Mouse (Mus musculus) MEL (cell line): ENCODE measurements at regions not wholly inside any gene's neighbourhood (a gene's known extent, or its start where the extent isn't known, plus 50 kb on each side); places are given as distances from the start of the nearest gene placed in this dataset.

Experiments
- DNase-seq: peaks from one replicate; pipeline ENCODE4 v3.0.0; 2011; ENCODE audit warnings: low read depth, low spot score
- H3K27ac ChIP-seq: 2 replicates; pipeline ENCODE4 v1.5.1; 2012; ENCODE audit warnings: low read depth, mild to moderate bottlenecking, control low read depth, low read length, moderate library complexity; ENCODE audit not compliant: control insufficient read depth
- H3K27me3 ChIP-seq, 2 experiments: fragments of 150-350 bp in 1 of 2; sonication (generic) in 1 of 2; 2 replicates each; pipeline ENCODE4 v1.6.1; 2012; ENCODE audit warnings: low read length in 2 of 2, mild to moderate bottlenecking in 2 of 2, improper control_type of control experiment in 1 of 2, moderate library complexity in 1 of 2; ENCODE audit not compliant: insufficient read depth in 2 of 2, control insufficient read depth in 1 of 2
- H3K36me3 ChIP-seq, 2 experiments: 2 replicates each; pipeline ENCODE4 v1.6.1; 2012 to 2014; ENCODE audit warnings: low read length in 2 of 2, improper control_type of control experiment in 1 of 2, inconsistent platforms in 1 of 2, mild to moderate bottlenecking in 1 of 2; ENCODE audit not compliant: insufficient read depth in 2 of 2, control insufficient read depth in 1 of 2
- H3K4me1 ChIP-seq, 2 experiments: fragments of 150-350 bp in 1 of 2; sonication (generic) in 1 of 2; 2 replicates each; pipeline ENCODE4 v1.6.1; 2012; ENCODE audit warnings: low read length in 2 of 2, improper control_type of control experiment in 1 of 2, mild to moderate bottlenecking in 1 of 2; ENCODE audit not compliant: insufficient read depth in 2 of 2, control insufficient read depth in 1 of 2
- H3K4me3 ChIP-seq, 2 experiments: fragments of 150-350 bp in 1 of 2; sonication (generic) in 1 of 2; 2 replicates each; pipeline ENCODE4 v1.5.1; 2012; ENCODE audit warnings: low read depth in 2 of 2, low read length in 2 of 2, mild to moderate bottlenecking in 2 of 2, moderate library complexity in 2 of 2, control low read depth in 1 of 2, improper control_type of control experiment in 1 of 2; ENCODE audit not compliant: control insufficient read depth in 1 of 2, insufficient read depth in 1 of 2
- H3K79me2 ChIP-seq: 2 replicates; pipeline ENCODE4 v1.6.1; 2012; ENCODE audit warnings: mild to moderate bottlenecking, low read length, moderate library complexity; ENCODE audit not compliant: control insufficient read depth, poor library complexity, insufficient read depth
- H3K9ac ChIP-seq: 2 replicates; pipeline ENCODE4 v1.6.1; 2012; ENCODE audit warnings: low read depth, mild to moderate bottlenecking, control low read depth, low read length, moderate library complexity; ENCODE audit not compliant: control insufficient read depth, poor library complexity, severe bottlenecking
- H3K9me3 ChIP-seq: fragments of 150-350 bp; sonication (generic); replicated peaks from 2 replicates; pipeline ENCODE4 v1.6.1; 2012; ENCODE audit warnings: mild to moderate bottlenecking, low read length, improper control_type of control experiment, moderate library complexity; ENCODE audit not compliant: insufficient read depth
- BHLHE40 ChIP-seq: IDR thresholded peaks from 2 replicates; pipeline ENCODE4 v1.6.1; 2012; ENCODE audit warnings: low read depth, mild to moderate bottlenecking, inconsistent platforms, low read length, improper control_type of control experiment, borderline replicate concordance
- CHD1 ChIP-seq: IDR thresholded peaks from 2 replicates; pipeline ENCODE4 v1.6.1; 2012; ENCODE audit warnings: low read depth, mild to moderate bottlenecking, inconsistent platforms, low read length, improper control_type of control experiment
- CTCF ChIP-seq, 3 experiments: IDR thresholded peaks in 2 of 3; conservative IDR thresholded peaks in 1 of 3; 2 replicates each; pipeline ENCODE4 v1.5.1; 2011 to 2012; ENCODE audit warnings: low read length in 3 of 3, low read depth in 2 of 3, mild to moderate bottlenecking in 2 of 3, improper control_type of control experiment in 1 of 3, inconsistent platforms in 1 of 3, mixed read lengths in 1 of 3, moderate library complexity in 1 of 3; ENCODE audit not compliant: control insufficient read depth in 1 of 3, insufficient read depth in 1 of 3, poor library complexity in 1 of 3, severe bottlenecking in 1 of 3
- HCFC1 ChIP-seq: IDR thresholded peaks from 2 replicates; pipeline ENCODE4 v1.6.1; 2012; ENCODE audit warnings: low read depth, mild to moderate bottlenecking, inconsistent platforms, low read length, improper control_type of control experiment, moderate library complexity
- MAX ChIP-seq: IDR thresholded peaks from 2 replicates; pipeline ENCODE4 v1.6.1; 2011; ENCODE audit warnings: low read length, improper control_type of control experiment
- MAZ ChIP-seq: IDR thresholded peaks from 2 replicates; pipeline ENCODE4 v1.6.1; 2012; ENCODE audit warnings: low read depth, mild to moderate bottlenecking, inconsistent platforms, low read length, improper control_type of control experiment
- MXI1 ChIP-seq: IDR thresholded peaks from 2 replicates; pipeline ENCODE4 v1.6.1; 2011; ENCODE audit warnings: mild to moderate bottlenecking, low read depth, low read length, improper control_type of control experiment
- MYC ChIP-seq: IDR thresholded peaks from 2 replicates; pipeline ENCODE4 v1.6.1; 2011; ENCODE audit warnings: low read depth, mild to moderate bottlenecking, low read length, improper control_type of control experiment, moderate library complexity
- RCOR1 ChIP-seq: IDR thresholded peaks from 2 replicates; pipeline ENCODE4 v1.6.1; 2012; ENCODE audit warnings: low read depth, mild to moderate bottlenecking, inconsistent platforms, low read length, improper control_type of control experiment
- TBP ChIP-seq: IDR thresholded peaks from 2 replicates; pipeline ENCODE4 v1.8.0; 2011; ENCODE audit warnings: low read depth, low read length, improper control_type of control experiment
- UBTF ChIP-seq: IDR thresholded peaks from 2 replicates; pipeline ENCODE4 v1.6.1; 2012; ENCODE audit warnings: low read depth, mild to moderate bottlenecking, inconsistent platforms, low read length, improper control_type of control experiment, moderate library complexity, borderline replicate concordance; ENCODE audit not compliant: insufficient read depth
- USF1 ChIP-seq: IDR thresholded peaks from 2 replicates; pipeline ENCODE4 v1.6.1; 2014; ENCODE audit warnings: low read depth, mild to moderate bottlenecking, inconsistent platforms, low read length, improper control_type of control experiment, moderate library complexity
- USF2 ChIP-seq, 2 experiments: IDR thresholded peaks; 2 replicates each; pipeline ENCODE4 v1.6.1; 2011 to 2012; ENCODE audit warnings: improper control_type of control experiment in 2 of 2, low read length in 2 of 2, borderline replicate concordance in 1 of 2, inconsistent platforms in 1 of 2, low read depth in 1 of 2, mild to moderate bottlenecking in 1 of 2; ENCODE audit not compliant: insufficient read depth in 1 of 2
- ZNF384 ChIP-seq: IDR thresholded peaks from 2 replicates; pipeline ENCODE4 v1.6.1; 2012; ENCODE audit warnings: low read depth, mild to moderate bottlenecking, inconsistent platforms, low read length, improper control_type of control experiment

- H3K79me2 ChIP-seq = no peaks in the 10 kb centered on the region
- no peaks in the 10 kb centered on the region for H3K36me3 ChIP-seq
- H3K27me3 ChIP-seq = no peaks in the 10 kb centered on the region
- no peak for DNase-seq
- H3K4me3 ChIP-seq = no peak overlapping the region
- no peak overlapping the region for H3K27ac ChIP-seq
- no peaks in the 10 kb centered on the region for H3K9me3 ChIP-seq
- TF ChIP-seq CTCF (IDR thresholded peaks at IDR 0.05 in 2 of 3, conservative IDR thresholded peaks at IDR 0.05 in 1 of 3; ENCODE audit: control insufficient read depth in 1 of 3, insufficient read depth in 1 of 3, low read depth in 2 of 3, low read length in 3 of 3, poor library complexity in 1 of 3, severe bottlenecking in 1 of 3) (0 out of 6 replicates have a peak, but pooled peaks of 1 of the 3 experiments have one; percentile 14), USF2 (IDR thresholded peaks at IDR 0.05; ENCODE audit: borderline replicate concordance in 1 of 2, insufficient read depth in 1 of 2, low read depth in 1 of 2, low read length in 2 of 2) (no peak), USF1 (no peak)
- no peaks in the 10 kb centered on the region for H3K4me1 ChIP-seq
- no peak overlapping the region for H3K9ac ChIP-seq
These were observed 176.9 kb upstream of the Ap5m1 start for GRCm38 (mm10) chr14:48888954-48889353.

DNA sequence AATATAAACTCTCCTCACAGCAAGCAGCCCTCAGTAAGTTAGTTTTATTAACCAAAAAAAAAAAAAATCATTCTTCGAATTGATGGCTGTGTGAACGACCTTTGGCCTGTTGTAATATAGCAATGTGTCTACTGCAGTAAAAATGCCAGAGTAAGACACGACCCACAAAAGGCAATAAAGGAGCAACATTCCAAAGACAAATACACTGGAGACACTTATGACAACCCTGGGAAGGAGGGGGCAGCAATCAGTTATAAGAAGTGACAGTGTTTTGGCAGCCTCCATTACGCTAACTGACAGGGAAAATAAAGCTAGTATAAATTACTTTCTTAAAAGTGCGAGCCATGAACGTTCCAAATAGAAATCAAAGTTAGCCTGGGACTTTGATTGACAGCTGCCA is 185.9 kb upstream of the Ap5m1 start:
- H3K27me3 ChIP-seq = no peaks in the 10 kb centered on the region; a peak in 1 of 4 replicates
- no peak overlapping the region for H3K4me3 ChIP-seq
- TF ChIP-seq CHD1 (no peak), UBTF (no peak), RCOR1 (no peak), HCFC1 (no peak), ZNF384 (no peak), BHLHE40 (no peak), MAZ (no peak)
- no peaks in the 10 kb centered on the region for H3K9me3 ChIP-seq
- H3K36me3 ChIP-seq = no peaks in the 10 kb centered on the region
- H3K79me2 ChIP-seq = no peaks in the 10 kb centered on the region
- no peak for DNase-seq
- H3K9ac ChIP-seq = no peak overlapping the region
- H3K27ac ChIP-seq = no peak overlapping the region
- H3K4me1 ChIP-seq = no peaks in the 10 kb centered on the region

GRCm38 (mm10) chr14:48877998-48878657 is 187.8 kb upstream of the Ap5m1 start:
- Histone ChIP-seq H3K79me2 (no peaks in the 10 kb centered on the region), H3K27ac (no peak overlapping the region), H3K27me3 (no peaks in the 10 kb centered on the region; a peak in 1 of 4 replicates), H3K4me1 (no peaks in the 10 kb centered on the region), H3K4me3 (no peak overlapping the region), H3K9me3 (no peaks in the 10 kb centered on the region), H3K9ac (no peak overlapping the region), H3K36me3 (no peaks in the 10 kb centered on the region)
- no peak for DNase-seq
- TF ChIP-seq MYC (no peak), MAX (no peak), TBP (no peak), MXI1 (no peak), UBTF (no peak)
